Mouse (Mus musculus): Measurements from ENCODE around the gene Rassf3. TPM values are rescaled to one million over a fixed set of nuclear protein-coding genes. Genes with fewer than 3 reads are reported as not detected.

Rassf3 gene
- total and polyA plus RNA-seq, 2 experiments: 13.4 to 20.0 TPM

- DNase-seq (ENCODE audit: extremely low read depth, low read depth, low spot score): peak; percentile 71
- Histone ChIP-seq H3K27me3 (ENCODE audit: control insufficient read depth, insufficient read depth, low read length) (no peaks in the 10 kb centered on the region), H3K4me1 (ENCODE audit: control insufficient read depth, insufficient read depth, low read length) (peaks cover 13% of the 10 kb centered on the region), H3K36me3 (ENCODE audit: control insufficient read depth, insufficient read depth, low read length) (no peaks in the 10 kb centered on the region), H3K4me3 (ENCODE audit: insufficient read depth, low read depth, low read length) (no peak overlapping the region), H3K79me2 (ENCODE audit: control insufficient read depth, insufficient read depth, low read length) (no peaks in the 10 kb centered on the region; the same call in 1 of the 2 replicates), H3K9ac (ENCODE audit: low read depth, low read length) (no peak overlapping the region), H3K27ac (replicated peaks; ENCODE audit: insufficient read depth, low read depth, low read length) (peak overlapping the region; percentile 89)
- WGBS: 39% methylated on average over 9 of the region's 9 CpGs
- TF ChIP-seq CTCF (IDR thresholded peaks at IDR 0.05; ENCODE audit: low read depth, low read length): no peak
- TF ChIP-seq POLR2A (IDR thresholded peaks at IDR 0.05; ENCODE audit: extremely low read depth, insufficient read depth, low read length): no peak
Measured at GRCm38 (mm10) chr10:121493374-121494162, 17.4 kb upstream of the Rassf3 start.

GRCm38 (mm10) chr10:121492608-121493315 is 16.6 kb upstream of the Rassf3 start:
- H3K4me1 ChIP-seq (ENCODE audit: control insufficient read depth, insufficient read depth, low read length): peaks cover 16% of the 10 kb centered on the region
- H3K4me3 ChIP-seq (ENCODE audit: insufficient read depth, low read depth, low read length): no peak overlapping the region
- H3K36me3 ChIP-seq (ENCODE audit: control insufficient read depth, insufficient read depth, low read length): no peaks in the 10 kb centered on the region
- no peaks in the 10 kb centered on the region; the same call in 1 of the 2 replicates for H3K79me2 ChIP-seq (ENCODE audit: control insufficient read depth, insufficient read depth, low read length)
- TF ChIP-seq POLR2A (IDR thresholded peaks at IDR 0.05; ENCODE audit: extremely low read depth, insufficient read depth, low read length) (no peak), CTCF (IDR thresholded peaks at IDR 0.05; ENCODE audit: low read depth, low read length) (no peak)
- no peak for DNase-seq (ENCODE audit: extremely low read depth, low read depth, low spot score)
- no peaks in the 10 kb centered on the region for H3K27me3 ChIP-seq (ENCODE audit: control insufficient read depth, insufficient read depth, low read length)
- 95% methylated on average over 7 of the region's 7 CpGs for WGBS
- H3K27ac ChIP-seq (replicated peaks; ENCODE audit: insufficient read depth, low read depth, low read length): no peak overlapping the region; the same call in 1 of the 2 replicates
- H3K9ac ChIP-seq (ENCODE audit: low read depth, low read length): no peak overlapping the region

GRCm38 (mm10) chr10:121489941-121490340 is 13.8 kb upstream of the Rassf3 start:
- 29% methylated on average over 6 of the region's 6 CpGs for WGBS
- peak overlapping the region; percentile 78 for H3K9ac ChIP-seq (ENCODE audit: low read depth, low read length)
- no peaks in the 10 kb centered on the region; the same call in 1 of the 2 replicates for H3K79me2 ChIP-seq (ENCODE audit: control insufficient read depth, insufficient read depth, low read length)
- DNase-seq (ENCODE audit: extremely low read depth, low read depth, low spot score): peak; percentile 94
- no peak for TF ChIP-seq POLR2A (IDR thresholded peaks at IDR 0.05; ENCODE audit: extremely low read depth, insufficient read depth, low read length)
- TF ChIP-seq CTCF (IDR thresholded peaks at IDR 0.05; ENCODE audit: low read depth, low read length): no peak
- H3K36me3 ChIP-seq (ENCODE audit: control insufficient read depth, insufficient read depth, low read length): no peaks in the 10 kb centered on the region
- H3K4me1 ChIP-seq (ENCODE audit: control insufficient read depth, insufficient read depth, low read length): peaks cover 28% of the 10 kb centered on the region
- peak overlapping the region; percentile 92 for H3K27ac ChIP-seq (replicated peaks; ENCODE audit: insufficient read depth, low read depth, low read length)
- H3K27me3 ChIP-seq (ENCODE audit: control insufficient read depth, insufficient read depth, low read length): no peaks in the 10 kb centered on the region
- H3K4me3 ChIP-seq (ENCODE audit: insufficient read depth, low read depth, low read length): peak overlapping the region; percentile 36

- TF ChIP-seq CTCF (IDR thresholded peaks at IDR 0.05; ENCODE audit: low read depth, low read length) (no peak), POLR2A (IDR thresholded peaks at IDR 0.05; ENCODE audit: extremely low read depth, insufficient read depth, low read length) (no peak)
- peak; percentile 98 for DNase-seq (ENCODE audit: extremely low read depth, low read depth, low spot score)
Measured at GRCm38 (mm10) chr10:121488623-121489299, 12.6 kb upstream of the Rassf3 start.

GRCm38 (mm10) chr10:121487716-121488115 is 11.6 kb upstream of the Rassf3 start:
- Histone ChIP-seq H3K4me1 (ENCODE audit: control insufficient read depth, insufficient read depth, low read length) (peaks cover 20% of the 10 kb centered on the region), H3K4me3 (ENCODE audit: insufficient read depth, low read depth, low read length) (no peak overlapping the region), H3K79me2 (ENCODE audit: control insufficient read depth, insufficient read depth, low read length) (no peaks in the 10 kb centered on the region; the same call in 1 of the 2 replicates), H3K36me3 (ENCODE audit: control insufficient read depth, insufficient read depth, low read length) (no peaks in the 10 kb centered on the region), H3K9ac (ENCODE audit: low read depth, low read length) (no peak overlapping the region), H3K27ac (replicated peaks; ENCODE audit: insufficient read depth, low read depth, low read length) (peak overlapping the region; percentile 86), H3K27me3 (ENCODE audit: control insufficient read depth, insufficient read depth, low read length) (no peaks in the 10 kb centered on the region)
- no peak for DNase-seq (ENCODE audit: extremely low read depth, low read depth, low spot score)
- no peak for TF ChIP-seq POLR2A (IDR thresholded peaks at IDR 0.05; ENCODE audit: extremely low read depth, insufficient read depth, low read length)
- no peak for TF ChIP-seq CTCF (IDR thresholded peaks at IDR 0.05; ENCODE audit: low read depth, low read length)
- 93% methylated on average over 4 of the region's 4 CpGs for WGBS

More at GRCm38 (mm10) chr10:121488623-121489299, 12.6 kb upstream of the Rassf3 start:
- 28% methylated on average over 14 of the region's 14 CpGs for WGBS
- Histone ChIP-seq H3K4me1 (ENCODE audit: control insufficient read depth, insufficient read depth, low read length) (peaks cover 26% of the 10 kb centered on the region), H3K36me3 (ENCODE audit: control insufficient read depth, insufficient read depth, low read length) (no peaks in the 10 kb centered on the region), H3K4me3 (ENCODE audit: insufficient read depth, low read depth, low read length) (peak overlapping the region; percentile 38), H3K27ac (replicated peaks; ENCODE audit: insufficient read depth, low read depth, low read length) (peak overlapping the region; percentile 92), H3K79me2 (ENCODE audit: control insufficient read depth, insufficient read depth, low read length) (no peaks in the 10 kb centered on the region; the same call in 1 of the 2 replicates), H3K27me3 (ENCODE audit: control insufficient read depth, insufficient read depth, low read length) (no peaks in the 10 kb centered on the region), H3K9ac (ENCODE audit: low read depth, low read length) (peak overlapping the region; percentile 61)
